Mouse (Mus musculus): ENCODE measurements around the gene Hacd4. TPM values are rescaled to one million over a fixed set of nuclear protein-coding genes. Genes with fewer than 3 reads are reported as not detected.
A peak's percentile ranks its signal among the peaks of the same experiment; 100 is the strongest.

The Hacd4 gene
- total and polyA plus RNA-seq, 2 experiments from 2014 or later: 4.4 to 5.0 TPM

DNA sequence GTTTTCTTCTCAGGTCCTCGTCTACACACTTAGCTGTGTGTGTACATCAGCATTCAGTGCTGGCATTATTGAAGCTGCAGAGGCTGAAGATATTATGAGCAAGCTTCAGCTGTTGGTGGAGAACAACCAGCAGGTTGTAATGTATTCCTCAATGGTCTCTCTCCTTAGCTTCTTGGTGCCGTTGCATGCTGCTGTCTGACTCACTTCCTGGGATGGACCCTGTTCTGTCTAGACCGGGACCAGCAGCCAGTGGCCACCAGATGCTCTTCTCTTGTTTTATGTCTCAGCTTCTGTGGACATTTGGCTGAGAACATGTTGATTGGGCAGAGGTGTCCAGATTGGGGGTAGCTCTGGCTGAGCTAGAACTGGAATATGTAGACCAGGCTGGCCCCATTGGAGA, 81.3 kb downstream of the Hacd4 start:
- DNase-seq (ENCODE audit: low spot score): no peak
- no peak for ATAC-seq
- Histone ChIP-seq H3K9ac (replicated peaks; ENCODE audit: low read length) (no peak overlapping the region), H3K4me2 (ENCODE audit: low read depth, low read length) (no peak overlapping the region), H3K27ac (no peak overlapping the region), H3K4me3 (ENCODE audit: low read length) (no peak overlapping the region), H3K9me3 (ENCODE audit: low read length) (no peaks in the 10 kb centered on the region), H3K36me3 (ENCODE audit: insufficient read depth, low read length) (no peaks in the 10 kb centered on the region), H3K4me1 (ENCODE audit: insufficient read depth, low read length) (no peaks in the 10 kb centered on the region), H3K27me3 (ENCODE audit: insufficient read depth, low read length) (no peaks in the 10 kb centered on the region)
- WGBS: 86% methylated on average over 3 of the region's 3 CpGs
- no peak for TF ChIP-seq CTCF (IDR thresholded peaks at IDR 0.05; ENCODE audit: low read depth)

DNA sequence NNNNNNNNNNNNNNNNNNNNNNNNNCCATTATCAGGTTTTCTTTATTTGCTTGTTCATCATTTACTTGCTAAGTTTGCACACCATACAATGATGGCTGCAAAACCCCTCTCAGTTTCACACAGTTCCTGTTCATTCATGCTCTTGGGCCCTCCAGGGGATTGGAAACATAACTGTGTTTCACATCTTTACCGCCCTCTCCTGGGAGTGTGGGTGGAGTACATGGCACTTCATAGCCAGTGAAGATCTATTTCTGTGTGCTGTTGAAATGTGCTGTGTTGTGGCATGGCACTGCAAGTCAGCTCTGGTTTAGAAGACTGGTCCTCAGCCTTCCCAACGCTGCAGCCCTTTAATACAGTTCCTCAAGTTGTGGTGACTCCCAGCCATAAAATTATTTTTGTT, 82.1 kb downstream of the Hacd4 start:
- H3K4me2 ChIP-seq (ENCODE audit: low read depth, low read length): no peak overlapping the region
- 70% methylated on average over 2 of the region's 2 CpGs for WGBS
- H3K36me3 ChIP-seq (ENCODE audit: insufficient read depth, low read length): no peaks in the 10 kb centered on the region
- H3K27ac ChIP-seq: no peak overlapping the region
- H3K4me3 ChIP-seq (ENCODE audit: low read length): no peak overlapping the region
- peak; percentile 48 for TF ChIP-seq CTCF (IDR thresholded peaks at IDR 0.05; ENCODE audit: low read depth)
- H3K9me3 ChIP-seq (ENCODE audit: low read length): no peaks in the 10 kb centered on the region
- H3K4me1 ChIP-seq (ENCODE audit: insufficient read depth, low read length): no peaks in the 10 kb centered on the region
- H3K27me3 ChIP-seq (ENCODE audit: insufficient read depth, low read length): no peaks in the 10 kb centered on the region
- peak; percentile 38 for DNase-seq (ENCODE audit: low spot score)
- no peak overlapping the region for H3K9ac ChIP-seq (replicated peaks; ENCODE audit: low read length)
- no peak for ATAC-seq

DNA sequence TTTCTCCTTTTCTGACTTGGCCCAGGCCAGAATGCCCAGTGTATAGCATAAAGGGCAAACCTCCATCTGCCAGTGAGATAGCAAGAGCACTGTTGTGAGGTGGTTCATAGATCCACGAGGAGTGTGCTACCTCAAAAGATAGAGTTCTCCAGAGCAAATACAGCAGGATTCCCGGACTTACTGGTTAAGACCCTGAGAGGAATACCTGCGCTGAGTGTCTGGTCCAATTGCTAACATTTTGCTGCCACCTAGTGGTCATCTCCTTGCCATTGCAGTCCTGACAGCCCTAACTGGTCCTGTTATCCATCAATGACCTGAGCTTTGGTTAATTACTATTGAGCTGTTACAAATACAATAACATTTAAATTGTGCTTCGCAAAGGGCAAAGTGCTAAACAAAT, 87.8 kb downstream of the Hacd4 start:
- no peaks in the 10 kb centered on the region for H3K27me3 ChIP-seq (ENCODE audit: insufficient read depth, low read length)
- H3K9ac ChIP-seq (replicated peaks; ENCODE audit: low read length): no peak overlapping the region
- H3K4me1 ChIP-seq (ENCODE audit: insufficient read depth, low read length): no peaks in the 10 kb centered on the region
- DNase-seq (ENCODE audit: low spot score) (peak; percentile 95), ATAC-seq (peak; percentile 89)
- H3K27ac ChIP-seq: no peak overlapping the region
- H3K36me3 ChIP-seq (ENCODE audit: insufficient read depth, low read length): no peaks in the 10 kb centered on the region
- no peak overlapping the region for H3K4me2 ChIP-seq (ENCODE audit: low read depth, low read length)
- H3K9me3 ChIP-seq (ENCODE audit: low read length): no peaks in the 10 kb centered on the region
- 5% methylated on average over 4 of the region's 4 CpGs for WGBS
- H3K4me3 ChIP-seq (ENCODE audit: low read length): no peak overlapping the region
- TF ChIP-seq CTCF (IDR thresholded peaks at IDR 0.05; ENCODE audit: low read depth): peak; percentile 99

Other genes with a start within 250 kb of the Hacd4 start
- gene Ifnb1, start 83.8 kb upstream of the Hacd4 start, total RNA-seq (2014; rRNA removed): not detected in 2 replicates
- not detected in 2 replicates for gene Ifnb1, start 83.8 kb upstream of the Hacd4 start, polyA plus RNA-seq (2015; fragmentation: Nextera tagmentation; extraction: Ambion mirVana)
- gene Ifna15, start 119.3 kb upstream of the Hacd4 start, total RNA-seq (2014; rRNA removed): not detected in 2 replicates
- gene Ifna15, start 119.3 kb upstream of the Hacd4 start, polyA plus RNA-seq (2015; fragmentation: Nextera tagmentation; extraction: Ambion mirVana): not detected in 2 replicates
- gene Ifna14, start 132.9 kb upstream of the Hacd4 start, total RNA-seq (2014; rRNA removed): not detected in 2 replicates
- gene Ifna14, start 132.9 kb upstream of the Hacd4 start, polyA plus RNA-seq (2015; fragmentation: Nextera tagmentation; extraction: Ambion mirVana): not detected in 2 replicates
- gene Ifna9, start 153.5 kb upstream of the Hacd4 start, total RNA-seq (2014; rRNA removed): not detected in 2 replicates
- not detected in 2 replicates for gene Ifna9, start 153.5 kb upstream of the Hacd4 start, polyA plus RNA-seq (2015; fragmentation: Nextera tagmentation; extraction: Ambion mirVana)
- not detected in 2 replicates for gene Ifna12, start 164.4 kb upstream of the Hacd4 start, total RNA-seq (2014; rRNA removed)
- gene Ifna12, start 164.4 kb upstream of the Hacd4 start, polyA plus RNA-seq (2015; fragmentation: Nextera tagmentation; extraction: Ambion mirVana): not detected in 2 replicates
- not detected in 2 replicates for gene C87499, start 195.5 kb upstream of the Hacd4 start, total RNA-seq (2014; rRNA removed)
- not detected in 2 replicates for gene C87499, start 195.5 kb upstream of the Hacd4 start, polyA plus RNA-seq (2015; fragmentation: Nextera tagmentation; extraction: Ambion mirVana)
- not detected in 2 replicates for gene Ifna13, start 205.5 kb upstream of the Hacd4 start, total RNA-seq (2014; rRNA removed)
- not detected in 2 replicates for gene Ifna13, start 205.5 kb upstream of the Hacd4 start, polyA plus RNA-seq (2015; fragmentation: Nextera tagmentation; extraction: Ambion mirVana)
- not detected in 2 replicates for gene Ifna16, start 238.0 kb upstream of the Hacd4 start, total RNA-seq (2014; rRNA removed)
- gene Ifna16, start 238.0 kb upstream of the Hacd4 start, polyA plus RNA-seq (2015; fragmentation: Nextera tagmentation; extraction: Ambion mirVana): not detected in 2 replicates
- not detected in 2 replicates for gene Ifna2, start 245.0 kb upstream of the Hacd4 start, total RNA-seq (2014; rRNA removed)
- not detected in 2 replicates for gene Ifna2, start 245.0 kb upstream of the Hacd4 start, polyA plus RNA-seq (2015; fragmentation: Nextera tagmentation; extraction: Ambion mirVana)